Mouse (Mus musculus) neural tube, embryonic 10.5 days (tissue): ENCODE data around the gene Asf1b.

ENCODE experiments used
- DNase-seq: peaks from one replicate; pipeline ENCODE4 v3.0.0-alpha.2; 2017; ENCODE audit warnings: low spot score; ENCODE audit errors: extremely low spot score

Gene Asf1b

GRCm38 (mm10) chr8:84015833-84016232 is 60.5 kb downstream of the Asf1b start:
- no peak for DNase-seq

- no peak for DNase-seq
Measured at GRCm38 (mm10) chr8:84019738-84020137, 64.4 kb downstream of the Asf1b start.
